Mouse (Mus musculus): Measurements from ENCODE around the gene Gdf11. TPM values are rescaled to one million over a fixed set of nuclear protein-coding genes. Genes with fewer than 3 reads are reported as not detected.
A peak's percentile ranks its signal among the peaks of the same experiment; 100 is the strongest.

Gdf11 gene
- polyA plus RNA-seq, 1 experiment from 2014 or later: 8.9 TPM

DNA sequence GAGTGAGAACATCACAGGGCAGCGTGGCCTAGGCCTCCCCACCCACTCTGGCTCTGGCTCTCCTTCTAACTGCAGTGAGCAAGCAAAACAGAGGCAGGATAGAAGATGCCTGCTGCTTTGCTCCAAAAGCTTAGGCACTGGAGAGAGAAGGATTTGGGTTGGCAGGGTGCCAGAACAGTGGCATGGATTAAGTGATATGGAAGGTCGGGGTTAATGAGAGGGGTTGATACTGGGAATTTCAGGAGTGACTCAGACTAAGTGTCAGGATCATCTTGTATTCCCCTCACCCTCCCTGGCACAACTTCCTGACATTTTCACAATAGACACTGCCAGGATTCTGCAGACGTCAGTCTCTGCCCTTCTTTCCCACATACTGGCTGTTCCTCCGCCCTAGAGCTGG lies 36.8 kb upstream of the Gdf11 start:
- Histone ChIP-seq H3K4me3 (no peak overlapping the region), H3K9me3 (no peaks in the 10 kb centered on the region), H3K4me1 (replicated peaks) (peaks cover 12% of the 10 kb centered on the region), H3K36me3 (no peaks in the 10 kb centered on the region), H3K27ac (no peak overlapping the region), H3K27me3 (ENCODE audit: insufficient read depth, poor library complexity, severe bottlenecking) (peaks cover 60% of the 10 kb centered on the region)
- 33% methylated on average over 4 of the region's 4 CpGs for WGBS
- DNase-seq (ENCODE audit: low spot score): no peak

DNA sequence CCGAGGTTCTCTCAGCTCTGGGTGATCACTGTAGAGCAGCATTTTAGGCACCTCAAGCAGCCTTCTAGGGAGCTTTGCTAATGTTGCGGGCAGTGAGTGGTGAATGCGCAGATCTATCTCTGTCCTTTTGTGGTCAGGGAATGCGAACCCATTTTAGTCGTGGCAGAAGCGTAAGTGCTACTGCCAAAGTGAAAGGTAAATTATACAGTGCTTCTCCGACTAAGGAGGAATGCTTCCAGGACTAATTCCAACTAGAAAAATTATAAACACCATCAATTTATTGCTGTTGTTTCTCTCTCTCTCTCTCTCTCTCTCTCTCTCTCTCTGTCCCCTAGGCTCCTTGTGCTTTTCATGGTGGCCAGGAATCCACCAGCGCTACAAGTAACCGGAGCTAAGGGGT lies 32.4 kb upstream of the Gdf11 start, which contains the start of gene Bloc1s1:
Gene Bloc1s1, minus strand, starts transcription at position 101 of the 400 bp plus-strand sequence.
- H3K9me3 ChIP-seq: no peaks in the 10 kb centered on the region

DNA sequence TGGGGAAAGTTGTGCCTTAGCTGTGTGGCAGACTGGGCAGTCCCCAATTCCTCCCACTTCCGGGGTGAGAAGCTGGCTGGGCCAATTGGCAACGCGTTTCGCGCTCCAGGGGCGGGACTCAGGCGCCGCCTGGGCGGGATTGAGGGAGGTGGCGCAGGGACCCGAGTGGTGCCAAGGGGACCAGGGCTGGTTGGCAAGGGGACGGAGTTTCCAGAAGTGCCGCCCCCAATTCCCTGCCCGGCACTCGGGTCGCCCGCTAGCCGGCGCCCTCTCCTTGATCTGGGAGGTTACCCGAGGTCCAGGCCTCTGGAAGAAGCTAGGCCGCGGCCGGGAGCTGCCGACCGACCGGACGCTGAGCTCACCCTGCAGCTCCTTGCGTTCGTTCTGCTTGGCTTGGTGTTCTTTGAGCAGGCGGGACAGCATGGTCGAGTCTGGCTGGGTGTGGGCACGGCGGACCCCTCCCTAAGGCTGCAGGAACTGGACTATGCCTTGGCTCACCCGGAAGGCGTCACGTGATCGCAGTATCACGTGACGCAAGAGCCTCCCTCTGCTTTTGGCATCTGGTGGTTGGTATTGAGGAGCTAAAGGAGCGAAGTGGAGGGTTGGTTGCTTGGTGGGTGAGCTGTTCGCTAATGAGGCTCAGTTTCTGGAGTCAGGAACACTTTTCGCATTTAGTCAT lies 31.6 kb upstream of the Gdf11 start:
- Histone ChIP-seq H3K4me3 (peak overlapping the region; percentile 78), H3K36me3 (peaks cover 8% of the 10 kb centered on the region)

More for the DNA sequence above, 32.4 kb upstream of the Gdf11 start, which contains the start of gene Bloc1s1:
- Histone ChIP-seq H3K36me3 (0 out of 2 replicates have a peak, but pooled peaks cover 3% of the 10 kb centered on the region), H3K27me3 (ENCODE audit: insufficient read depth, poor library complexity, severe bottlenecking) (peaks cover 17% of the 10 kb centered on the region), H3K4me3 (peak within 1 kb of the TSS; percentile 78), H3K27ac (peak within 1 kb of the TSS; percentile 91), H3K4me1 (replicated peaks) (peaks cover 48% of the 10 kb centered on the region)
- no peak for DNase-seq (ENCODE audit: low spot score)
- 65% methylated on average over 9 of the region's 9 CpGs for WGBS

DNA sequence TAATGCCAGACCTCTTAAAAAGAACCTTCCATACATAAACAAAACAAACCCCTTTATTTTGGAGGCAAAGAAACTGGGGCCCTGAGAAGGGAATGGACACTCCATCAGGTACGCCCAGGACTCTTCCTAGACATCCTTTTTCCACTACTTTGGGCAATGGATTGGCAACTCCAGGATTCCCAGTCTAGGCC lies 31.2 kb upstream of the Gdf11 start, which contains the start of gene Rdh5:
Gene Rdh5, minus strand, starts transcription at position 67 of the 191 bp plus-strand sequence.
- H3K36me3 ChIP-seq: peaks cover 12% of the 10 kb centered on the region
- H3K27me3 ChIP-seq (ENCODE audit: insufficient read depth, poor library complexity, severe bottlenecking): peaks cover 5% of the 10 kb centered on the region; the same call in 1 of the 2 replicates
- DNase-seq (ENCODE audit: low spot score): no peak
- 18% methylated on average over 1 of the region's 1 CpGs for WGBS
- peak within 1 kb of the TSS; percentile 78 for H3K4me3 ChIP-seq
- peaks cover 59% of the 10 kb centered on the region for H3K4me1 ChIP-seq (replicated peaks)
- no peaks in the 10 kb centered on the region for H3K9me3 ChIP-seq
- H3K27ac ChIP-seq: peak within 1 kb of the TSS; percentile 91

More for the DNA sequence above, 31.6 kb upstream of the Gdf11 start:
- Histone ChIP-seq H3K27ac (peak overlapping the region; percentile 91), H3K4me1 (replicated peaks) (peaks cover 55% of the 10 kb centered on the region), H3K9me3 (no peaks in the 10 kb centered on the region), H3K27me3 (ENCODE audit: insufficient read depth, poor library complexity, severe bottlenecking) (peaks cover 9% of the 10 kb centered on the region)
- DNase-seq (ENCODE audit: low spot score): peak; percentile 89
- WGBS: under 1% methylated on average over 42 of the region's 42 CpGs

DNA sequence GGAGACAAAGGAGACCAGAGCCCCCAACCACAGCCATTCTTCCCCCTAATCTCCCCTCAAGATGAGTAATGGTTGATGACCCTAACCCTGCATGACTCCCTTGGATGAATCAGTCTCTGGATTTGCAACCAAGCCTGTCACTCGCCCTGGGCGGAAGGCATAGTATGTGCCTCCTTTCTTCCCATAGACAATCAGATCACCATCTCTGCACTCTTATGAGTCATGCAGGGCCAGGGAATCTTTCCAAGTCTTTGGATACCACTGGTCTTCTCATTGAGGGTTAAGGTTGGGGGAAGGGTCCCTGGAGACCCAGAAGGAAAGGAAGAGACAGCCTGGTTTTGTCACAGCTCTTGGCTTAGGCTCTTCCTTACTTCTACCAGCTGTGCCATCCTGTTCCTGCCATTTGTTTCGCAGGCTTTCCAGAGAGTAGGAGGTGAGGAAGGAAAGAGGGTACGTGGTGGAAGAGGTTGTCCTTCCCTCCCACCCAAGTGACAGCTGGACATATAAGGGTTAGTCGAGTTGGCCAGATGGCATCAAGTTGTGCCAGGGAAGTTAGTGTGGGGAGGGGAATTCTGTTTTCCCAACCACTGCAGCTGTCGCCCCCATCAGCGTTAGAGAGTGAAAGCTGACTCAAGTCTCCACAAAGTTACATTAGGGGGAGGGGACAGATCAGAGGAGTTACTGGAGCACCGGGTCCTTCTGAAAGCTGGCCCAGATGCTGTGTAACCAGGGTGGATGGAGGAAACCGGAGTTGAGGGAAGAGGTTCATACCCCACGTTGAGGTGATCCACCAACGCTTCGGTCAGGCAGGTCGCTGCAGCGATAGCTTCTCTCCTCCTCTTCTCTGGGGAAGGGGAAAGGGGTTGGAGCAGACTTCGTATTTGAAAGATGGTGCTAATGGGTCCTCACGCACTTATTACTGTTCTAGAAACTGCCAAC lies 30.6 kb upstream of the Gdf11 start:
- Histone ChIP-seq H3K27ac (peak overlapping the region; percentile 91), H3K27me3 (ENCODE audit: insufficient read depth, poor library complexity, severe bottlenecking) (no peaks in the 10 kb centered on the region; the same call in 1 of the 2 replicates)
- 73% methylated on average over 16 of the region's 16 CpGs for WGBS

DNA sequence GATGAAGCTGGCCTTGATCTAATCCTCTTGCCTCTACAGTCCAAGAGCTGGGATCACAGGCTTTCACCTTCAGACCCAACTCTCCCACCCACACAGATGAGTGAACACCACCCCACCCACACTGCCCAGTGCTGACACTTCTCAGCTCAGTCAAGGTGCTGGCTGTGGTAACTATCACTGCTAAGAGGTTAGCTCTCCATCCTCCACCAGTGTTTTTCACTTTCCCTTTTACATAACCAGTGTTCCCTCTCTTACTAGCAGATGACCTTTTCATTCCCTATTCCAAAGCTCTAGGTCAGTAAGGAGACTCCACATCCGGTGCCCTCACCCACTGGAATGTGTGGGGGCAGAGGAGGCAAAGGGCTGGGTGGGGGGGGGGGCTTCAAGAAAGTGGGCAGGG lies 29.7 kb upstream of the Gdf11 start:
- Histone ChIP-seq H3K27ac (no peak overlapping the region), H3K4me3 (peak overlapping the region; percentile 6; the same call in 1 of the 2 replicates), H3K36me3 (peaks cover 26% of the 10 kb centered on the region), H3K9me3 (no peaks in the 10 kb centered on the region), H3K4me1 (replicated peaks) (peaks cover 60% of the 10 kb centered on the region), H3K27me3 (ENCODE audit: insufficient read depth, poor library complexity, severe bottlenecking) (no peaks in the 10 kb centered on the region)
- no peak for DNase-seq (ENCODE audit: low spot score)
- WGBS: 63% methylated on average over 1 of the region's 1 CpGs

More for the DNA sequence above, 30.6 kb upstream of the Gdf11 start:
- DNase-seq (ENCODE audit: low spot score): no peak
- Histone ChIP-seq H3K36me3 (peaks cover 18% of the 10 kb centered on the region), H3K4me3 (peak overlapping the region; percentile 78), H3K4me1 (replicated peaks) (peaks cover 60% of the 10 kb centered on the region), H3K9me3 (no peaks in the 10 kb centered on the region)

DNA sequence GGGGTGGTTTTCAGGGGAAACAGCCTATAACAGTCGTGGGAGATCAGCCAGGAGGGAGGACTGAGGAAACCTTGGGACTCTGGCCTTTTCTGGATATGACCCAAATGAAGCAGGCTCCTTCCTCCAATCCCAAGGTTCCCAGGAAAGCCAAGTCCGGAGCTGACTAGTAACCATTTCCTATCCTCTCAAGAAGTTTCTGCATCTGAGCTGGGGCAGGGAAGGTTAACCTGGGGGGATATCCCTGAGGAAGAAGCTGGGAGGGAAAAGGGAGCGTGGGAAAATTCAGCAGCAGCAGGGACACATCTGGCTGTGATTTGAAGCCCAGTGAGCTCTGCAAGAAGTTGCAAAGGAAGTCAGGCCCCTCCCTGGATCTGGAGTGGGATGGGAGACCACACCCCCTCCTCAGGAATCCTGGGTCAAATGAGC lies 29.2 kb upstream of the Gdf11 start:
- WGBS: 69% methylated on average over 3 of the region's 3 CpGs
- Histone ChIP-seq H3K4me3 (no peak overlapping the region), H3K9me3 (no peaks in the 10 kb centered on the region), H3K4me1 (replicated peaks) (peaks cover 60% of the 10 kb centered on the region), H3K27ac (no peak overlapping the region), H3K36me3 (peaks cover 30% of the 10 kb centered on the region), H3K27me3 (ENCODE audit: insufficient read depth, poor library complexity, severe bottlenecking) (no peaks in the 10 kb centered on the region)
- no peak for DNase-seq (ENCODE audit: low spot score)

DNA sequence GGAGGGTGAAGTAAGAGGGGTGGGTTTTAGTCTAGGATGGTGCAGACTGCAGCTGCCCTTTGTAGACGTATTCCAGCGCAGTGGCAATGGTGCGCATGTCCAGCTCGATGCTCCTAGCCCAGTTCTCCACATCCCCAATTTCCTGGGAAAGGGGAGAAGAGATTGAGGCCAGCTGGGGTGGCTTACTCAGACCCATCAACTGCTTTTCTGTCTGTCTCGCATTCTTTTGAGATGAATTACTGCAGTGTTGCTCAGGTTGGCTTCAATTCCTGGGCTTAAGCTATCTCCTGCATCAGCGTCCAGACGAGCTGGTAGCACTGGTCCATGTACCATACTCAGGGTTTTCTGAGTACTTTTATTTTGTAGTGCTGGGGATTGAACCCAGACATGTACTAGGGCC lies 28.4 kb upstream of the Gdf11 start:
- Histone ChIP-seq H3K27me3 (ENCODE audit: insufficient read depth, poor library complexity, severe bottlenecking) (no peaks in the 10 kb centered on the region), H3K9me3 (no peaks in the 10 kb centered on the region), H3K36me3 (peaks cover 38% of the 10 kb centered on the region), H3K27ac (peak overlapping the region; percentile 63), H3K4me1 (replicated peaks) (peaks cover 60% of the 10 kb centered on the region), H3K4me3 (no peak overlapping the region)
- 85% methylated on average over 7 of the region's 7 CpGs for WGBS
- DNase-seq (ENCODE audit: low spot score): no peak

DNA sequence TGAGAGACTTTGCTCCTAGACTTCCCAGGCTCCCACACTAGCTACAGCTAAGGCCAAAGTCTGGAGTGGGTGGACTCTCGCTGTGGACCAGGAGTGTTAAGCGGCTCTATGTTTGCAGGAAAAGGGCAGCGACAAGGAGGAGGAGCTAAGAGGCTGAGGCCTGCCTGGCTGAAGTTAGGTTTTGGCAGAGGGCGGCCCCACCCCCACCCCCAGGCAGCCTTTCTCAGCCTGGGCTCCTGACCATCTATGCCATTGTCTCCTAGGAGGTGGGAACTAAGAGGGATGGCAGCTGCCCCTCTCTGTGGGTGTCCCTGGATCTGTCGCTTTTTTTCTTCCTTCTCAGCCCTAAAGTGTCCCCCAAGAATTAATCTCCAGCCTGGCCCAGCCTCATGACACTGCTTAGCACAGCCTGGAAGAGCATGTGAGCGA lies 27.7 kb upstream of the Gdf11 start:
- 15% methylated on average over 6 of the region's 6 CpGs for WGBS
- no peak for DNase-seq (ENCODE audit: low spot score)
- H3K27me3 ChIP-seq (ENCODE audit: insufficient read depth, poor library complexity, severe bottlenecking): no peaks in the 10 kb centered on the region
- no peaks in the 10 kb centered on the region for H3K9me3 ChIP-seq
- H3K4me1 ChIP-seq (replicated peaks): peaks cover 60% of the 10 kb centered on the region
- no peak overlapping the region; the same call in 1 of the 2 replicates for H3K4me3 ChIP-seq
- H3K36me3 ChIP-seq: peaks cover 46% of the 10 kb centered on the region
- peak overlapping the region; percentile 63 for H3K27ac ChIP-seq

DNA sequence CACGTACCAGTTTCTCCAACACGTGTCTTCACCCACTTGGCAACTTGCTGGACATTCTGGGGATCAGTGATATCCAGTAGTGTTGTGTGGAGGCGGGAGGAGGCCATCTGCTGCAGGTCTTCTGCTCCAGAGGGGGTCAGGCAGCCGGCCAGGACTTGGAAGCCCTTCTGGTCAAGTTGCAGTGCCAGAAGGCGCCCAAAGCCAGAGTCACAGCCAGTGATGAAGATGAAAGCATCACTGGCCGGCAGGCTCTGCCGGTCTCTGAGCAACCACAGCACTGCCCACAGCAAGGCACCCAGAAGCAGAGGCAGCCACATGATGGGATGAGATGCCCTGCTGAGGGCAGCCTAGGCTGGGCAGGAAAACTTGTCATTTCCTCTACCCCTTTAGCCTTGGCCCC lies 26.7 kb upstream of the Gdf11 start:
- Histone ChIP-seq H3K4me1 (replicated peaks) (peaks cover 59% of the 10 kb centered on the region), H3K27me3 (ENCODE audit: insufficient read depth, poor library complexity, severe bottlenecking) (no peaks in the 10 kb centered on the region), H3K36me3 (peaks cover 53% of the 10 kb centered on the region), H3K4me3 (peak overlapping the region; percentile 1; the same call in 1 of the 2 replicates), H3K27ac (peak overlapping the region; percentile 13; the same call in 1 of the 2 replicates), H3K9me3 (no peaks in the 10 kb centered on the region)
- WGBS: 77% methylated on average over 7 of the region's 7 CpGs
- no peak for DNase-seq (ENCODE audit: low spot score)

DNA sequence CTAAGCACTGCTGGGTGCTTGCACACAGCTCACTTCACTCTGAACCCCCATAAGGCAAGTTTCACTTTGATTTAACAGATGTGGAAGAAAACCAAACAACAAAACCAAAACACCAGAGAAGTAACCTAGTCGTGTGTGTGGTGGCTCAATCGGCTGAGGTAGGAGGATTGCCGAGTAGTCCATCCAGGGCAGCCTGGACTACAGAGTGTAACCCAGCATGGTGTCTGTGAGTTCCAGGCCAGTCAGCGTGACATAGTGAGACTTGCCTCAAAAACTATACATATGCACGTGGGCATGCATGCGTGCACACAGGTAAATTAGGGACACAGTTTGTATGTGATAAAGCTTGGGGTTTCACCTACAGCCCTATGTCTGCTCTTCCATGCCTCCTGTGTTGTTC lies 25.9 kb upstream of the Gdf11 start:
- Histone ChIP-seq H3K36me3 (peaks cover 55% of the 10 kb centered on the region), H3K27ac (no peak overlapping the region), H3K27me3 (ENCODE audit: insufficient read depth, poor library complexity, severe bottlenecking) (peaks cover under 1% of the 10 kb centered on the region; the same call in 1 of the 2 replicates), H3K4me3 (no peak overlapping the region), H3K9me3 (no peaks in the 10 kb centered on the region), H3K4me1 (replicated peaks) (peaks cover 61% of the 10 kb centered on the region)
- no peak for DNase-seq (ENCODE audit: low spot score)
- 91% methylated on average over 6 of the region's 6 CpGs for WGBS

DNA sequence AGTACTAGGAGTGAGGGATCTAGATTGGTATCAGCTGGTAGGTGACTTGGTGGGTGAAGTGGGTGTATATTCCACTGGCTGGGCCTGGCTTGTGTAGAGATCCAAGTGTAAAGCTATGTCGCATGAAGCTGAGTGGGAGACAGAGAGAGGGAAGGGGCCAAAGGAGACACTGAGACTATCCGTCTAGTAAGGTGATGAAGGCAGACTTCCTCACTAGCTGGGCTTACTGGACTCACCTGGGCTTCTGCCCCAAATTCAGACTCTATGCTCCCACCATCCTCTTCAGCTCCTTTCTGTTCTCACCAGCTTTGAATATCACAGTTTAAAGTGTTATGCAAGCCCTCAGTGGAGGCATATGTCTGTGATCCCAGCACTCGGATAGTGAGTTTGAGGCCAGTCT lies 25.1 kb upstream of the Gdf11 start:
- Histone ChIP-seq H3K9me3 (no peaks in the 10 kb centered on the region), H3K27me3 (ENCODE audit: insufficient read depth, poor library complexity, severe bottlenecking) (peaks cover 5% of the 10 kb centered on the region; the same call in 1 of the 2 replicates), H3K27ac (no peak overlapping the region), H3K4me1 (replicated peaks) (peaks cover 59% of the 10 kb centered on the region), H3K4me3 (no peak overlapping the region), H3K36me3 (peaks cover 61% of the 10 kb centered on the region)
- 91% methylated on average over 3 of the region's 3 CpGs for WGBS
- DNase-seq (ENCODE audit: low spot score): no peak

DNA sequence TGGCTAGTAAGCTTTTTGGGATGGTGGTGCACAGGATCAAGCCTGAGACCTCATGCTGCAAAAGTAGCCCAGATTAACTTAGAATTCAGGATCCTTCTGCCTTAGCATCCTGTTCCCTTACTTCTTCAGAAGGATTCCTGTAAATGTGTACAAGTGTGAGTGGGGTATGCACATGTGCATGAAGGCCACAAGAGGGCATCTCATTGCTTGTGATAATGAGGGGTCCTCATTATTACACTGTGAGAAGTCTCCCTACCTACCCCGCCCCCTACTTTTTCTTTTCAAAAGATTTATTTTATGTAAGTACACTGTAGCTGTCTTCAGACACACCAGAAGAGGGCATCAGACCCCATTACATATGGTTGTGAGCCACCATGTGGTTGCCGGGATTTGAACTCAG lies 24.0 kb upstream of the Gdf11 start:
- H3K9me3 ChIP-seq: no peaks in the 10 kb centered on the region
- H3K36me3 ChIP-seq: peaks cover 65% of the 10 kb centered on the region
- DNase-seq (ENCODE audit: low spot score): no peak
- 86% methylated on average over 2 of the region's 2 CpGs for WGBS
- H3K4me3 ChIP-seq: no peak overlapping the region
- peaks cover 9% of the 10 kb centered on the region; the same call in 1 of the 2 replicates for H3K27me3 ChIP-seq (ENCODE audit: insufficient read depth, poor library complexity, severe bottlenecking)
- H3K27ac ChIP-seq: no peak overlapping the region
- H3K4me1 ChIP-seq (replicated peaks): peaks cover 59% of the 10 kb centered on the region
